Mouse (Mus musculus): Measurements from ENCODE around the gene Cryba2. TPM values are rescaled to one million over a fixed set of nuclear protein-coding genes. Genes with fewer than 3 reads are reported as not detected.
A peak's percentile ranks its signal among the peaks of the same experiment; 100 is the strongest.

Cryba2 gene
- total and polyA plus RNA-seq, 2 experiments from 2014 or later: not detected

GRCm38 (mm10) chr1:74897976-74898375, 5.0 kb upstream of the Cryba2 start:
- no peak for TF ChIP-seq CTCF (IDR thresholded peaks at IDR 0.05; ENCODE audit: low read depth)
- Histone ChIP-seq H3K36me3 (ENCODE audit: insufficient read depth) (no peaks in the 10 kb centered on the region), H3K9ac (no peak overlapping the region), H3K9me3 (ENCODE audit: low read length) (no peaks in the 10 kb centered on the region), H3K27me3 (ENCODE audit: insufficient read depth, low read length) (peaks cover 77% of the 10 kb centered on the region), H3K4me1 (ENCODE audit: insufficient read depth) (no peaks in the 10 kb centered on the region), H3K4me3 (ENCODE audit: low read depth, low read length) (no peak overlapping the region), H3K4me2 (ENCODE audit: low read depth) (no peak overlapping the region), H3K27ac (ENCODE audit: low read depth, low read length) (no peak overlapping the region)
- ATAC-seq (no peak), DNase-seq (no peak)
- WGBS: 6% methylated on average over 7 of the region's 7 CpGs

DNA sequence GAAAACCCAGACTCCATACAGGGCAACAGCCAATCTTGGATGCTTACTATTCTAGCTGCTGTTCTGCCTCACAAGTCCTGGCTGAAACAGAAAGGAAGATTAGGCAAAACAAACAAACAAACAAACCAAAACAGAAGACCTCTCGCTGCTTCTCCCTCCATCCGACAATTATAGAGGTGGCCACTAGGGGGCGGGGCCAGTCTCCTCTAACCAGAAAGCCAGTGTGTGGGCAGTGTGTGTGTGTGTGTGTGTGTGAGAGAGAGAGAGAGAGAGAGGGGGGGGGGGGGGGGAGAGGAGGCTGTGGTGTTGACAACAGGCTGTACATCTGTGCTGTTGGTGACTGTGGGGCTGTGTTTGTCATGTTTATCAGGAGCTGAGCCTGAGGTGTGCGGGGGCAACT, 2.0 kb upstream of the Cryba2 start:
- Histone ChIP-seq H3K27ac (ENCODE audit: low read depth, low read length) (no peak overlapping the region), H3K27me3 (ENCODE audit: insufficient read depth, low read length) (peaks cover 77% of the 10 kb centered on the region), H3K4me1 (ENCODE audit: insufficient read depth) (no peaks in the 10 kb centered on the region), H3K9me3 (ENCODE audit: low read length) (no peaks in the 10 kb centered on the region), H3K4me2 (ENCODE audit: low read depth) (no peak overlapping the region), H3K9ac (no peak overlapping the region), H3K4me3 (ENCODE audit: low read depth, low read length) (no peak overlapping the region), H3K36me3 (ENCODE audit: insufficient read depth) (no peaks in the 10 kb centered on the region)
- peak; percentile 68 for DNase-seq
- peak; percentile 84 for TF ChIP-seq CTCF (IDR thresholded peaks at IDR 0.05; ENCODE audit: low read depth)
- ATAC-seq: no peak
- 17% methylated on average over 4 of the region's 4 CpGs for whole genome bisulfite sequencing

- ATAC-seq (peak; percentile 55), DNase-seq (no peak)
- Histone ChIP-seq H3K36me3 (ENCODE audit: insufficient read depth) (no peaks in the 10 kb centered on the region), H3K4me1 (ENCODE audit: insufficient read depth) (no peaks in the 10 kb centered on the region), H3K4me2 (ENCODE audit: low read depth) (peak overlapping the region; percentile 41), H3K27ac (ENCODE audit: low read depth, low read length) (no peak overlapping the region), H3K27me3 (ENCODE audit: insufficient read depth, low read length) (peaks cover 73% of the 10 kb centered on the region), H3K9me3 (ENCODE audit: low read length) (no peaks in the 10 kb centered on the region), H3K9ac (no peak overlapping the region), H3K4me3 (ENCODE audit: low read depth, low read length) (peak overlapping the region; percentile 17)
- TF ChIP-seq CTCF (IDR thresholded peaks at IDR 0.05; ENCODE audit: low read depth): 0 out of 2 replicates have a peak, but pooled peaks have one; percentile 18
- WGBS: 3% methylated on average over 39 of the region's 39 CpGs
These were observed 401 bp downstream of the Cryba2 start for GRCm38 (mm10) chr1:74892351-74893133.

DNA sequence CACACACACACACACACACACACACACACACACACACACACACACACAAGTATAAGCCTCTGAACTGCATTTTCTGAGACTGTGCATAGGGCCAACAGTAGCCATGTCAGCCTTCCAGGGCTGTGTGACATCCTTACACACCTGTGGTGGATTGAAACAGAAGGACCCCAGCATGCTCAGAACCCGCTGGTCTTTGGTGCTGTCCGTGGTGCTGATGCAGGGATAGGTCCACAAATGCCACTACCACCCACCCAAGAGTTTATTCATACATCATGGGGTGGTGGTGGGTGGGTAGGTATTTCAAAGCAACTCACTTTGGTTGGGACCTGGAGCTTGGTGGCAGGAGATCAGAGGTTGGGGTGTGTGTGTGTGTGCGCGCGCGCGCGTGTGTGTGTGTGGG, 1.4 kb downstream of the Cryba2 start:
- no peaks in the 10 kb centered on the region for H3K36me3 ChIP-seq (ENCODE audit: insufficient read depth)
- no peaks in the 10 kb centered on the region for H3K9me3 ChIP-seq (ENCODE audit: low read length)
- TF ChIP-seq CTCF (IDR thresholded peaks at IDR 0.05; ENCODE audit: low read depth): no peak
- H3K4me2 ChIP-seq (ENCODE audit: low read depth): no peak overlapping the region
- no peak overlapping the region for H3K4me3 ChIP-seq (ENCODE audit: low read depth, low read length)
- no peak overlapping the region for H3K9ac ChIP-seq
- ATAC-seq (no peak), DNase-seq (no peak)
- WGBS: 0% methylated on average over 8 of the region's 8 CpGs
- peaks cover 76% of the 10 kb centered on the region for H3K27me3 ChIP-seq (ENCODE audit: insufficient read depth, low read length)
- no peaks in the 10 kb centered on the region for H3K4me1 ChIP-seq (ENCODE audit: insufficient read depth)
- H3K27ac ChIP-seq (ENCODE audit: low read depth, low read length): no peak overlapping the region

DNA sequence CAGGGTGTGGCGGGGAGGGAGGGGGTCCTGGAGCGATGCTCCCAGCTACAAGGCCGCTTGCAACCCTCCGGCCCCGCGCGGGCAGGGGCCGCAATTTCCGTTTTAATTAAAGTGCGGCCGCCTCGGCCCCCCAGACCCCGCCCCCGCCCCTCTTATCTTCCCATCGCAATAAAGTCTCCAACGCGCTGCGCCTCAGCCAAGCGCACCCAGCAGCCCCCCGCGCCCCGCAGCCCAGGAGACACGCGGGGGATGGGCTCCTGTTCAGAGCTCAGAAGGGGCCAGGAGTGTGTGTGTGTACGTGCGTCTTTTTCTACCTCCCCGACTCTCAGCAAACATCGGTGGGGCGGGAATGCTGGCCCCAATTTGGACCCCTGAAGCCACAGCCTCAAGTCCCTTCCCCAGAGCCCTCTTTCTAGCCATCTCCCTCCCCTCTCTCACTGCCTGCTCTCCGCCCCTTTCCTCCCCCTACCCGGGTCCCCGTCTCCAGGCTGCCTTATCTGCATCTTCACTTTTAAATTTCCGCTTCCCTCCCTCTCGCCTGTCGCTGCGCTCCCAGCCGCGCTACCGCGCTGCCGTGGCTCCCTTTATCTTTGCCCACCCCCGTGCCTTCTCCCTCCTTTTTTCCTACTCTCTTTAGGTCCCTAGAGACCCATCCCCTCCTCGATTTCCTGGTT, 7.4 kb downstream of the Cryba2 start, which contains the start of gene Fev:
Gene Fev (minus strand): TSS at position 51 of the 674 bp plus-strand sequence.
- peak within 1 kb of the TSS; percentile 41 for H3K4me2 ChIP-seq (ENCODE audit: low read depth)
- H3K9ac ChIP-seq: no peak within 1 kb of the TSS
- no peaks in the 10 kb centered on the region for H3K36me3 ChIP-seq (ENCODE audit: insufficient read depth)
- ATAC-seq (no peak; the same call in 1 of the 2 replicates), DNase-seq (no peak)
- no peak within 1 kb of the TSS for H3K27ac ChIP-seq (ENCODE audit: low read depth, low read length)
- H3K4me1 ChIP-seq (ENCODE audit: insufficient read depth): peaks cover 10% of the 10 kb centered on the region; the same call in 1 of the 2 replicates
- no peak for TF ChIP-seq CTCF (IDR thresholded peaks at IDR 0.05; ENCODE audit: low read depth)
- H3K9me3 ChIP-seq (ENCODE audit: low read length): no peaks in the 10 kb centered on the region
- WGBS: under 1% methylated on average over 42 of the region's 43 CpGs
- peak within 1 kb of the TSS; percentile 18 for H3K4me3 ChIP-seq (ENCODE audit: low read depth, low read length)
- H3K27me3 ChIP-seq (ENCODE audit: insufficient read depth, low read length): peaks cover 78% of the 10 kb centered on the region

DNA sequence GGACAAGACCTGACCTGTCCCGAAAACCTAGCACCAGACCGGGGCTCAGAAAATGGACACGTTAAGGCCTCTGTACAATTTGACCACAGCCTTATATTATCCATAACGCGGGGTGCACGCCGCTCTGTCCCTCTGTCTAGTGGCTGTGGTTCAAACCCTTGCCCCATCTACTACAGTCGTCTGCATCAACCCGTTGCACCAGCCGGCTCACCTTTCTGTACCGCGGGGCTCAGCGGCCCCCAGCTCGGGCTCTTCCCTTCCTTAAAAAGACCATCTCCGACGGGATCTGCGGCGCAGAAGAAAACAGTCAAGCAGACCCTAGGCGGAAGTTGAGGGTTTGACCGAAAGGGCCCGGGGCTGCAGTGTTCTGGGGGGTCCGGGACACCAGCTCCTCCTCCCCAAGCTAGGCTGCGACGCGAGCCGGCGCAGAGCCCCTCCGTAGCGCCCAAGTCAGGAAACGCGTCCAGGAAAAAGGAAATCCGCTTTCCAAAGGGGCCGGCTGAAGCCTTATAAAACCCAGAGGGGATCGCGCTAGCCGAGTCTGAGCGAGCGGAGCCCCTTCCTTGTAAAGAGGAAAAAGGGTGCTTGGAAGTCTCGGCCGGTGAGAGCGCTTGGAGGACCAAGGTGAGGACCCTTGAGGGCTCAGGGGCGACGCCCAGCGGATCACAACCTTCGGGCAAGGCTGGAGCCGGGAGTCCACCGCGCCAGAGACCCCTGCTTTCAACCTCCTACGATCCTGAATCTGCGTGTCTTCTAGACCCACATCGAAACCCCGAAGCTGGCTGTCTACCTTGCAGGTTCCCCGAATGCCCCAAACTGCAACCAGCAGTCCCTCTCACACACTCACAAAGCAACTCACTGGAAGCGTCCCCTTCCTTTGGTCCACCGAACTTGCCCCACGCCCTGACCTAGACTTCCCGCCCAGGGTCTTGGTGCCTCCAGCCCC, 8.5 kb downstream of the Cryba2 start:
- peaks cover 10% of the 10 kb centered on the region; the same call in 1 of the 2 replicates for H3K4me1 ChIP-seq (ENCODE audit: insufficient read depth)
- no peaks in the 10 kb centered on the region for H3K9me3 ChIP-seq (ENCODE audit: low read length)
- H3K9ac ChIP-seq: no peak overlapping the region
- H3K27me3 ChIP-seq (ENCODE audit: insufficient read depth, low read length): peaks cover 75% of the 10 kb centered on the region
- H3K4me3 ChIP-seq (ENCODE audit: low read depth, low read length): peak overlapping the region; percentile 18
- DNase-seq: no peak
- ATAC-seq: no peak
- 2% methylated on average over 57 of the region's 57 CpGs for WGBS
- TF ChIP-seq CTCF (IDR thresholded peaks at IDR 0.05; ENCODE audit: low read depth): no peak
- H3K27ac ChIP-seq (ENCODE audit: low read depth, low read length): no peak overlapping the region
- H3K4me2 ChIP-seq (ENCODE audit: low read depth): peak overlapping the region; percentile 41; the same call in 1 of the 2 replicates
- no peaks in the 10 kb centered on the region for H3K36me3 ChIP-seq (ENCODE audit: insufficient read depth)
